Mouse (Mus musculus) adrenal gland, adult (tissue): Measurements from ENCODE around the gene Tmem139.

Experiments
- DNase-seq, 2 experiments: peaks; one replicate each; pipeline ENCODE4 v3.0.0; 2022 to 2023; ENCODE audit warnings: low spot score in 1 of 2; ENCODE audit not compliant: inconsistent age in 2 of 2

Gene Tmem139

GRCm38 (mm10) chr6:42276151-42276550 is 14.4 kb downstream of the Tmem139 start:
- no peak for DNase-seq

GRCm38 (mm10) chr6:42282865-42283528 is 21.2 kb downstream of the Tmem139 start:
- DNase-seq: no peak

- DNase-seq: no peak
Observed at GRCm38 (mm10) chr6:42286448-42286847, 24.7 kb downstream of the Tmem139 start, which contains the start of gene Clcn1. TSS of gene Clcn1 (plus strand) at chr6:42286685.

- no peak for DNase-seq
Observed at GRCm38 (mm10) chr6:42287562-42287961, 25.8 kb downstream of the Tmem139 start.

GRCm38 (mm10) chr6:42293327-42293726 is 31.6 kb downstream of the Tmem139 start:
- no peak for DNase-seq

- DNase-seq: peak in 1 of 2 experiments; percentile 25
Observed at GRCm38 (mm10) chr6:42295549-42296094, 33.9 kb downstream of the Tmem139 start.

GRCm38 (mm10) chr6:42299362-42299761 is 37.6 kb downstream of the Tmem139 start:
- DNase-seq: no peak

GRCm38 (mm10) chr6:42309816-42310378 is 48.1 kb downstream of the Tmem139 start:
- DNase-seq: peak in 1 of 2 experiments; percentile 27

- DNase-seq: no peak
Observed at GRCm38 (mm10) chr6:42310427-42311053, 48.8 kb downstream of the Tmem139 start.
